In the genomic region with DNA sequence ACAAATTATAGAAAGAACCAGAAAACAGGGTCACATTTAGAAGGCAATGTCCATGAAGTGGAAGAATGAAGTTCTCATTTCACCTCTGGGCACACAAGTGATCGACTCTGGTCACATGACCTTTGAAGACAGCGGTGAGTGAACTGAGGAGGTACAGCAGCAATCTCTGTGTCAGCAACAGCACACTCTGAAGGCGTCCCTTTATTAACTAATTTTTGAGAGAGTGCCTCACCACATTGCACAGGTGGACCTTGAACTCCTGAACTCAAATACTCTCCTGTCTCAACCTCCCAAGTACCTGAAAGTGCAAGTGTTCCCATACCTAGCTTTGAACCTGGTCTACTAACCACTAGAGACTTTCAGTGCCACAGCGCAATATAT, we compare ENCODE assay signal across 20 mouse cellular contexts. TPM values are rescaled to one million over a fixed set of nuclear protein-coding genes. Genes with fewer than 3 reads are reported as not detected.
DNase-seq lines count a peak whose midpoint lies in the region; ATAC-seq and TF ChIP-seq lines count a peak whose summit lies in the region.
"Had no signal": no experiment of that assay in that cellular context is flagged by ENCODE, and none has a peak within 500 bp of the region (broad histone marks: within the 10 kb centered on the region; RNA-seq: fewer than 3 reads in every experiment).

No protein-coding gene starts in this region.

- ATAC-seq in kidney, embryonic 16.5 days (ENCODE audit: low FRiP score, low TSS enrichment): no peak
- ATAC-seq in intestine, embryonic 16.5 days: peak; percentile 37; the same call in 1 of the 2 replicates
- no peak for ATAC-seq in granulocyte monocyte progenitor cell, adult 5-6 weeks (replicated peaks; ENCODE audit: poor library complexity, severe bottlenecking)
- ATAC-seq: Patski had no signal

- H3K4me3 ChIP-seq in kidney, adult 2 months (ENCODE audit: insufficient read depth, low read depth, low read length): no peak overlapping the region
- H3K4me3 ChIP-seq in kidney, embryonic 16.5 days (ENCODE audit: low read length): no peak overlapping the region
- no peak overlapping the region for H3K4me3 ChIP-seq in intestine, embryonic 16.5 days (ENCODE audit: low read length)
- H3K4me3 ChIP-seq: forebrain, embryonic 10.5 days; forebrain, embryonic 13.5 days; hindbrain, embryonic 12.5 days; hindbrain, embryonic 15.5 days had no signal

- H3K36me3 ChIP-seq in kidney, adult 2 months (ENCODE audit: control insufficient read depth, insufficient read depth, low read length): peaks cover 8% of the 10 kb centered on the region
- peaks cover 78% of the 10 kb centered on the region for H3K36me3 ChIP-seq in kidney, embryonic 16.5 days (ENCODE audit: insufficient read depth, low read length)
- peaks cover 23% of the 10 kb centered on the region; the same call in 1 of the 2 replicates for H3K36me3 ChIP-seq in intestine, embryonic 16.5 days (ENCODE audit: control insufficient read depth, insufficient read depth, low read length)

- TF ChIP-seq POLR2A in kidney, adult 2 months (IDR thresholded peaks at IDR 0.05; ENCODE audit: low read depth, low read length): no peak

- no peak overlapping the region for H3K9ac ChIP-seq in kidney, embryonic 16.5 days (replicated peaks; ENCODE audit: low read length)
- no peak overlapping the region for H3K9ac ChIP-seq in intestine, embryonic 16.5 days (ENCODE audit: low read depth, low read length)
- H3K9ac ChIP-seq: forebrain, embryonic 13.5 days; hindbrain, embryonic 12.5 days; hindbrain, embryonic 15.5 days had no signal

- H3K27ac ChIP-seq in kidney, adult 2 months (ENCODE audit: insufficient read depth, low read depth, low read length): peak overlapping the region; percentile 42; the same call in 1 of the 2 replicates
- H3K27ac ChIP-seq in kidney, embryonic 16.5 days (ENCODE audit: low read length): no peak overlapping the region
- no peak overlapping the region for H3K27ac ChIP-seq in intestine, embryonic 16.5 days (ENCODE audit: low read length)
- H3K27ac ChIP-seq: forebrain, embryonic 10.5 days; forebrain, embryonic 13.5 days; hindbrain, embryonic 12.5 days; hindbrain, embryonic 15.5 days had no signal

- H3K4me1 ChIP-seq in kidney, adult 2 months (ENCODE audit: control insufficient read depth, insufficient read depth, low read length): no peaks in the 10 kb centered on the region; the same call in 1 of the 2 replicates
- H3K4me1 ChIP-seq in kidney, embryonic 16.5 days (ENCODE audit: insufficient read depth, low read length): no peaks in the 10 kb centered on the region
- H3K4me1 ChIP-seq in intestine, embryonic 16.5 days (ENCODE audit: control insufficient read depth, insufficient read depth, low read length): no peaks in the 10 kb centered on the region
- H3K4me1 ChIP-seq: forebrain, embryonic 10.5 days; forebrain, embryonic 13.5 days; hindbrain, embryonic 12.5 days; hindbrain, embryonic 15.5 days had no signal

- H3K27me3 ChIP-seq in kidney, adult 2 months (replicated peaks; ENCODE audit: control insufficient read depth, insufficient read depth, low read length): no peaks in the 10 kb centered on the region
- no peaks in the 10 kb centered on the region for H3K27me3 ChIP-seq in kidney, embryonic 16.5 days (ENCODE audit: insufficient read depth, low read length)
- H3K27me3 ChIP-seq in intestine, embryonic 16.5 days (replicated peaks; ENCODE audit: control insufficient read depth, insufficient read depth, low read length): no peaks in the 10 kb centered on the region
- H3K27me3 ChIP-seq: CH12.LX; forebrain, embryonic 13.5 days; hindbrain, embryonic 12.5 days; hindbrain, embryonic 15.5 days; Patski had no signal

- 73% methylated on average over 4 of the region's 4 CpGs for WGBS in kidney, adult 2 months
- 90% methylated on average over 4 of the region's 4 CpGs for WGBS in kidney, embryonic 16.5 days
- WGBS in intestine, embryonic 16.5 days: 85% methylated on average over 4 of the region's 4 CpGs

- no peak for TF ChIP-seq CTCF in kidney, adult 2 months (conservative IDR thresholded peaks at IDR 0.05; ENCODE audit: insufficient read depth, insufficient read length, low read depth, low read length)

- DNase-seq in kidney, adult 2 months: peak; percentile 63
- DNase-seq in kidney, postnatal 14 days: no peak
- peak; percentile 25 to 27 for DNase-seq in kidney, postnatal 36 days
- DNase-seq: heart, adult 11 months had no signal

- no peak overlapping the region for H3K4me2 ChIP-seq in kidney, embryonic 16.5 days (replicated peaks; ENCODE audit: low read depth, low read length)
- H3K4me2 ChIP-seq in intestine, embryonic 16.5 days (ENCODE audit: low read depth, low read length): no peak overlapping the region
- H3K4me2 ChIP-seq: forebrain, embryonic 13.5 days; heart, embryonic 11.5 days; hindbrain, embryonic 12.5 days; hindbrain, embryonic 15.5 days had no signal

- H3K9me3 ChIP-seq in kidney, embryonic 16.5 days (ENCODE audit: low read length): no peaks in the 10 kb centered on the region
- H3K9me3 ChIP-seq in intestine, embryonic 16.5 days (ENCODE audit: control insufficient read depth, low read length): no peaks in the 10 kb centered on the region
- H3K9me3 ChIP-seq: forebrain, embryonic 10.5 days; forebrain, embryonic 13.5 days; G1E; hindbrain, embryonic 12.5 days; hindbrain, embryonic 15.5 days had no signal

RNA-seq across cellular contexts. Expression of a gene that starts 14.9 kb away (rescaled TPM):
- 0.14 and 0.19 TPM in 2 replicates for polyA plus RNA-seq in kidney, adult 2 months (2012; rRNA removed)
- 2.0 and 2.2 TPM in 2 replicates for polyA plus RNA-seq in kidney, embryonic 16.5 days (2015; fragmentation: Nextera tagmentation; extraction: Ambion mirVana)
- 7.1 and 9.0 TPM in 2 replicates for polyA plus RNA-seq in intestine, embryonic 16.5 days (2015; fragmentation: Nextera tagmentation; extraction: Ambion mirVana)
- total RNA-seq in granulocyte monocyte progenitor cell, adult 5-6 weeks (2014; fragmentation: Nextera tagmentation): 0.24 TPM in 1 of 2 replicates, not detected in the other
- total RNA-seq in granulocyte monocyte progenitor cell, adult 5-6 weeks (2017): 0.26 TPM in 1 of 2 replicates, not detected in the other

RNA-seq across cellular contexts. Expression of a gene that starts 17.5 kb away (rescaled TPM):
- 42.6 and 47.9 TPM in 2 replicates for polyA plus RNA-seq in kidney, adult 2 months (2012; rRNA removed)
- 140 and 143 TPM in 2 replicates for polyA plus RNA-seq in kidney, embryonic 16.5 days (2015; fragmentation: Nextera tagmentation; extraction: Ambion mirVana)
- polyA plus RNA-seq in intestine, embryonic 16.5 days (2015; fragmentation: Nextera tagmentation; extraction: Ambion mirVana): 102 and 112 TPM in 2 replicates
- total RNA-seq in granulocyte monocyte progenitor cell, adult 5-6 weeks (2014; fragmentation: Nextera tagmentation): 108 and 113 TPM in 2 replicates
- 109 and 111 TPM in 2 replicates for total RNA-seq in granulocyte monocyte progenitor cell, adult 5-6 weeks (2017)

RNA-seq across cellular contexts. Expression of a gene that starts 30.3 kb away (rescaled TPM):
- polyA plus RNA-seq in kidney, adult 2 months (2012; rRNA removed): 1.0 and 1.5 TPM in 2 replicates
- polyA plus RNA-seq in kidney, embryonic 16.5 days (2015; fragmentation: Nextera tagmentation; extraction: Ambion mirVana): 0.29 and 0.39 TPM in 2 replicates
- 0.37 and 0.38 TPM in 2 replicates for polyA plus RNA-seq in intestine, embryonic 16.5 days (2015; fragmentation: Nextera tagmentation; extraction: Ambion mirVana)
- not detected in 2 replicates for total RNA-seq in granulocyte monocyte progenitor cell, adult 5-6 weeks (2014; fragmentation: Nextera tagmentation)
- not detected in 2 replicates for total RNA-seq in granulocyte monocyte progenitor cell, adult 5-6 weeks (2017)
- polyA plus RNA-seq: forebrain, embryonic 13.5 days; forebrain, embryonic 16.5 days; G1E had no signal

RNA-seq across cellular contexts. Expression of a gene that starts 32.8 kb away (rescaled TPM):
- polyA plus RNA-seq in kidney, adult 2 months (2012; rRNA removed): 64.1 and 66.7 TPM in 2 replicates
- 69.0 and 72.2 TPM in 2 replicates for polyA plus RNA-seq in kidney, embryonic 16.5 days (2015; fragmentation: Nextera tagmentation; extraction: Ambion mirVana)
- 98.7 and 105 TPM in 2 replicates for polyA plus RNA-seq in intestine, embryonic 16.5 days (2015; fragmentation: Nextera tagmentation; extraction: Ambion mirVana)
- total RNA-seq in granulocyte monocyte progenitor cell, adult 5-6 weeks (2014; fragmentation: Nextera tagmentation): 45.9 and 51.9 TPM in 2 replicates
- total RNA-seq in granulocyte monocyte progenitor cell, adult 5-6 weeks (2017): 29.1 TPM in 2 replicates

RNA-seq across cellular contexts. Expression of a gene that starts 59.2 kb away (rescaled TPM):
- 0.05 and 0.15 TPM in 2 replicates for polyA plus RNA-seq in kidney, adult 2 months (2012; rRNA removed)
- 0.03 and 0.04 TPM in 2 replicates for polyA plus RNA-seq in kidney, embryonic 16.5 days (2015; fragmentation: Nextera tagmentation; extraction: Ambion mirVana)
- polyA plus RNA-seq in intestine, embryonic 16.5 days (2015; fragmentation: Nextera tagmentation; extraction: Ambion mirVana): 0.07 and 0.09 TPM in 2 replicates
- 0.17 and 0.95 TPM in 2 replicates for total RNA-seq in granulocyte monocyte progenitor cell, adult 5-6 weeks (2014; fragmentation: Nextera tagmentation)
- 0.22 and 0.26 TPM in 2 replicates for total RNA-seq in granulocyte monocyte progenitor cell, adult 5-6 weeks (2017)
- total RNA-seq: heart, adult 8-10 months had no signal
- polyA plus RNA-seq: embryonic facial prominence, embryonic 14.5 days; forebrain, embryonic 10.5 days; forebrain, embryonic 13.5 days; heart, embryonic 14.5 days; heart, postnatal 0 days had no signal
